Mouse (Mus musculus) left cerebral cortex, postnatal 4 days (tissue): ENCODE data around the gene Ntng1. TPM values are rescaled to one million over a fixed set of nuclear protein-coding genes. Genes with fewer than 3 reads are reported as not detected.

ENCODE experiments used
- DNase-seq: peaks from one replicate; pipeline ENCODE4 v3.0.0-alpha.2; 2022
- intact Hi-C: fragments of 180-260 bp; cut with DNase I; formaldehyde crosslinking; loops from one replicate; pipeline ENCODE4 v1.15.1; 2025
- total RNA-seq, 2 experiments: library from RNA; stranded (reverse); gene quantifications; 2 replicates each; pipeline ENCODE4 v1.2.3; 2021

Gene Ntng1
- total RNA-seq: 10 to 100 TPM; 17.9 to 24.3 TPM

DNA sequence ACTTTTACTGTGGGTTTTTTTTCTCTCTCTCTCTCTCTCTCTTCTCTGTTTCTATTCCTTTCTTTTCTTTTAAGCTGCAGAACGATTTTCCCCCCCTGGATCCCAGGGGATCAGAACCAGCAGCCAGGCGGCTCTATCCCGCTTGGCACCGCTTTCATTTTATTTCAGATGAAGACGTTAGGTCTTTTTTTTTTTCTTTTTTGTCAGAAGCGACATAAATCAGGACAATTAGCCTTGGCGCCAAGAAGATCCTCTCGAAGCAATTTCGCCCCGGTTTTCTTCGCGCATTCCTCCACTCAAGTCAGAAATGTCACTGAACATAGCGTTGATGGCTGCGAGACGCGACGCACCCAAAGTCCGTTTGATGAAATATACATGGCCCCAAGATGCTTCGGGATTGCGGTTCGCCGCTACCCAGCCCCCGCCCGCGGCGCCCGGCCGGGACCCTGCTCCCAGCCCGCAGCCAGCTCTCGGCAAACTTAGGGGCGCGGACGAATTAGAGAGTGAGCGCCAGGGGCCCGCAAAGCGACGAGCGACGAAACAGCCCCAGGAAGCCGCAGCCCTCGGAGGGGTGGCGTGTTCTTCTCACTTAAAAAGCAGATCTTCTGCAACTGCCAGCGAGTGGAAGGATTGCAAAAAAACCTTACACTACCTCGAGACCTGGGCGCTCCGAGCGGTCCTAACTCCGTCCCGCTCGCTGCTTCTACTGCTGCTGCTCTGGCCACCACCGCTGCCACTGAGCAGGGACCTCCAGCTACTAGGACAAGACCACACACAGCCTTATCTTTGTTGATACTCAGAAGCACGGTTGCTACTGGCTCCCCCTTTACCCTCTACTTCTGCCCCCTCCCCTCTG lies at the start of gene Ntng1:
Gene Ntng1, minus strand, starts transcription at position 806 of the 856 bp plus-strand sequence.
- intact Hi-C loops: loop anchor here (5.0 kb wide), 4 partner anchors 109 to 924 kb away; partner anchors contain the start of gene Prmt6
- DNase-seq: peak; percentile 36

DNA sequence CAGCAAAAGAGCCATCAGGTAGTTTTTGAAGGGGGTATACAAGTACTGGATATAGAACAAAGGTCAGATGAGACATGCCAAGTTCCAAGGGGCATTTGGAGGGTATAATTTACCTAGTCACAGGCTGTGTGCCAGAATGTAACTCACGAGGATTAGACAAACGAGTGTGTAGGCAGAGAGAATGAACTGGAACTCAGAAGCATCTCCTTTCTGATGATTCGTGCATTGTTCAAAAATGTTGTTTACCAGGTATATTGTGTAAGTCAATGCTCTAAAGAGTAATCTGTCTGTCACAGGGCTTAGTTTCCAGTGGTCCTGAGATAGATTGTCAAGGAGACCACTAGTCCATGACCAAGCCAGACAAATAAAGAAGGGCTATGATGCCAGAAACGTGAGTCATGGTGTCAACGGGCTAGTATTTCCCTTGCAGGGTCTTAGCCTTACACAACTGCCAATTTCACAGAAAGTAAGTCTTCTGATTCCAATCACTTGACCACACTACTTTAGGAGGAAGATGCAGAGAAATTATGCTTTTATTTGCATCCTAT lies 43.7 kb upstream of the Ntng1 start:
- intact Hi-C loops: no loop called here
- DNase-seq: no peak

DNA sequence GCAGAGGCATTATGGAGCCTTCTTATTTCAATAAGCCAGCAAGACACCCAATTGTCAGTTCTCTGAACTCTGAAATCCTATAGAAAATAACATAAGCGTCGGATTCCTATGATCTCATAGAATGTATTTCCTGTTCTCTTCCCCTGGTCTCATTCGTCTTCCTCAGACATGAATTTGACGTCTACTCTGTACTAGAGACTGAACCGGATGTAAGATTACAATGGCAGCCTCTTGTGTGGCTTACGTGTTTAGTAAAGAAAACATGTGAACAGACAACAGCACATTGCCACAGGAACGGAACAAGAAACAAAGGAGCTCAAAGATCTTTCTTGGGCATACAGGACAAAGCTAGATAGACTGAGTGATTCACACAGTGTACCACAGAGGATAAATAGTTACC lies 5.3 kb upstream of the Ntng1 start:
- no peak for DNase-seq
- intact Hi-C loops: no loop called here

DNA sequence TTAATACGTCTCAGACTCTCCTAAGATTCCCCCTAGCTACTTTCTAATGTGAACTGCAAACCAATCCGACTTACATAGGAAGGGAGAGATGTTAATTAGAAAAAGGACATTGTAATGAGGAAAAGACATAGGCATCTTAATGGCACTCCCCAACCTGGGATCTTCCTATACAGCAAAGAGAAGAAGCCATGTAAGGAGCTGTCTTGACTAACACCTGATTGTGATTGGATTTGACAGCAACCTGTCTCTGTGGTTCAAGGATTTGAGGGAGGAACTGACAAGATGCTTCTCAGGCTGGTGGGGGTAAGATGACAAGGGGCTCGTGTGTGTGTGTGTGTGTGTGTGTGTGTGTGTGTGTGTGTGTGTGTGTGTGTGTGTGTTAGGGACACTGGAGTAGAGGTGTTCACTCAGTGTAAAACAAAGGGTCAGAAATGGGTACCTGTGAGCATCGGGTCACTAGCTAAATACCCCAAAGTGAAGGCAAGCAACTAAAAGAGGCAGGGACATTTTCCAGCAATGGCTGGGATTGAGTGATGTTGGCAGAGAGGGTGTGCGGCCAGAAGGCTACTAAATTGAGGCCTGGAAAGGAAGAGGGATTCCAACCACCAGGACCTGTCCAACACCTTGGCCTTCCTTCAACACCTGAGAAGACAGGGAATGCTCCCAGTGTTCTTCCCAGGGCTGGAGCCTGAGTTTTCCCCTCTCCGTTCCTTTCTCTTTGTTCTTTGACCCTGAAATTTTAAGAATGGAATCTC lies 667 bp upstream of the Ntng1 start:
- DNase-seq: no peak
- intact Hi-C loops: loop anchor here (5.0 kb wide), 4 partner anchors 108 to 923 kb away; partner anchors contain the start of gene Prmt6

DNA sequence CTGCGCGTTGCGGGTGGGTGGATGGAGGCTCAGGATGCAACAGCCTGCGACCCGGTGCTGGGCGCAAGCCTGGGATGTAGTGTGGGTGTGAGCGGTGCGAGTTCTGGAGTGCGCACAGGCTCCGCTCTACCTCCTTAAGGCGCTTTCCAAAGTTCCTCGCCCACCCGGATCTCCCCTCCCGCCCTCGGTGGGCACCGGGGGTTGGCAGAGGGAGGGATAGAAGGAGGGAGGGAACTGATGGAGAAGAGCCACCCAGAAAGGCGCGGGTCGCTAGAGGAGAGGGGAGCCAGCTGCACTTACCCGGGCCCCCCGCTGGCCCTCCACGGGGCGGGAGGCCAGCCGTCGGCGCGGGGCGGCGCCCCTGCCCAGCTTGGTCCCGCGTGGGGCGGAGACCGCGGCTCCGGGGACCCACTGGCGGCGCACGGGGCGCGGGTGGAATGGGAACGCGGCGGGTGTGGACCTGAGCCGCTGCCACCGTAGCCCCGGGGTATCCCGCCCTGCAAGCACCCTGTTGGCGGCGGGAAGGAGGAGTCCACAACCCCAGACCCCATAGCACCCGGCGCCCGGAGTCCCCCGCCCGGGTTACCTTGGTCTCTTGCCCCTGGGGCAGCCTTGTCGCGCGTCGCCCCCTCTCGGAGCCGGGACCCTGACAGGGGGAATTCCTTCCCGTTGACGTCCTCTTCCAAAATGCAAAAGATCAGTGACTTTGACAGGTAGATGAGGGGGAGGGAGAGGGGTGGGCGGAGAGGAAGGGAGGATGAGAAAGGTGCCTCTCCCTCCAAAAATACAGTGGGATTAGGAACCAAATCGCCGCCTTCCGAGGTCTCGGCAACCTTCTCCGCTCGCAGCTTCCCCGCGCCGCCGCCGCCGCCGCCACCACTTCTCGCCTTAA lies 1.3 kb downstream of the Ntng1 start:
- intact Hi-C loops: loop anchor here (5.0 kb wide), 4 partner anchors 110 to 925 kb away; partner anchors contain the start of gene Prmt6
- DNase-seq: peak; percentile 39

DNA sequence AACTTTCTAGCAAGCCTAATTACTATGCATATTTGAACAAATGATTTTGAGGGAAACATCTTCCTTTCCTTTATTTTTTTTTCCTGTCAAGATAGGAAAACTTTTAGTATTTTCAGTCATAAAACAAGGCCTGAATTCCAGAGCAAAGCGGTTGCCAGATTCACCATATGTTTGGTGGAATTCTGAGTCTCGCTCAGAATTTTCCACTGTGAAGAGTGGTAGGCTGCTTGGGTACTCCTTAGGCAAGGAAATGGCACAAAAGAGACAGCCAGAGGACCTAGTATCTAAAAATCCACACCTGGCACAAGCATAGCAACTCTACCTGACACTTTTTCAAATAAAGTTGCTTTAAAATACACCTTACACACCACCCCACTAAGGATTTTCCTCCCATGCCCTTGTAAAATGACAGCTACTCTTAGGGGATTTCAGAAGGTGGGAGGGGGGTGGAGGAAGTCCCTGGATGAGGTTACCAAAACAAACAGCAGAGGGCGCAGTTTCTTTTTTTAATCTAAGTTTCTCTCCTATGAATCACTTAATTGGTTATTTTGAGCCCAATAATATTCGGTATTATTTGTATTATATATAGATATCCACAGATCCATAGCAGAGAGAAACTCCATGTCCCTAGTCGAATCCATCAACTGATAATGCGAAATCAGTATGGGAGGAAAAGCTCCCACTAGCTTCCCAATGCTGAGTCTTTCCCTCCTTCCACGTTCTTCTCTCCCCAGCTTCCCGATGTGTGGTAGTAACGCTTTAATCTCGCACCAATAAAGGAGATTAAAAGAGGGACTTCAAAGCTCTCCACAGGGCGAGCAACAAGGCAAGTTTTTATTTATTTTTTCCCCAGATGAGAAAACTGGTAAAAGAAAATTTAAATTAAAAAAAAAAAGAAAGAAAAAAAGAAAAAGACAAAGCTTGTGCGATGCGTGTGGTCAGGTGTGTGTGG lies 2.2 kb downstream of the Ntng1 start:
- DNase-seq: peak; percentile 50
- intact Hi-C loops: loop anchor here (5.0 kb wide), 4 partner anchors 111 to 926 kb away; partner anchors contain the start of gene Prmt6

DNA sequence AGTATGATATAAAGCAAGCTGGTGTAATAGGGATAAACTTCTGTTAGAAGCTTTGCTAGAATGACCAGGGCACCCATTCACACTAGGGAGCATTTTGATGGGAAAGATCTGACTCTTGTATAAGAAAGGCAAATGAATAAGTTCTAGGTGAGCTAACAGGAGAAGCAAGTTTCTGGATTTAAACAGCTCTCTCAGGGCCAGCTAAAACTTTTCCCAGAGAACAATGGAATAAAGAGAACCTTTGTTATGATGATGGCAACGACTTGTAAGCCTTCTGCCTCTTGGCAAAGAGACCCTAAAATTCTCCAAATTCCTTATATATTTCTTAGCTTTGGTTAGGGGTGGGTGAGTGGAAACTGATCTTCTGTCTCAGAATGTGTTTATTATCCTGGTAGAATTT lies 7.7 kb downstream of the Ntng1 start:
- no peak for DNase-seq
- intact Hi-C loops: no loop called here

DNA sequence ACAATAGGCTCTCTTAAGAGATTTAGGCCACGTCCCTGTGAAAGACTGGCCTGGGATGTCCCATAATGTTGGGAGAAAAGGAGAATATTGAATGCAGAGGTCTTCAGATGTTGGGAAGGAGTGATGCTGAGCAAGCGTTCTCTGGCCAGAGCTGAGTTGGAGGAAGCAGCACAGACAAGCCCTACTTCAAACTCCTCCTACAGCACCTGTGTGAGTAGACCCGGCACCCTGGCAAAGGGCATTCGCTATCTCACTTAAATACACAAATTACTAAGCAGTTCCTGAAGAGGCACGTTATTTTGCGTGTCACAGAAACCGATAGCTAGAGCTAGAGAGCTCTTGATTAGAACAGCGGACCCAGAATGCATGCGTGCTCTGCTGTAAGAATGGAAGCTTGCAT lies 10.7 kb downstream of the Ntng1 start:
- intact Hi-C loops: no loop called here

DNA sequence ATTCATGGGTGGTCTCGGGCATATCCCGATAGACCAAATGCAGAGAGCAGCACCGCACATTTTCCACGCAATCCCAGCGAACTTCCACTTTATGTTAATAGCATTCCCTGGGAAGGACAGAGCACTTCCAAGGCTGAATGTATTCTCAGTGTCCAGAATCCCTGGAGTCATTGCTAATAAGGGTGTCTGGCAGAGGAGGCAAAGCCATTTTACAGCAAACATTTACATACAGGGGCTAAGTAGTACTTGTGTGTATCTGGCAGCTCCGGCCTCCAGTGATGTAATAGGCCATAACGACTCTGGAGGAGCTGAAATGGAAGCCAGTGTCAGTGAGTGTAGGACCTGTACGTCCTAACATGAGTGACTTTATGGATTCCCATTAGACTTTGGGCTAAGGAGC lies 11.5 kb downstream of the Ntng1 start:
- DNase-seq: no peak
- intact Hi-C loops: no loop called here

More for the DNA sequence above, 10.7 kb downstream of the Ntng1 start:
- no peak for DNase-seq

DNA sequence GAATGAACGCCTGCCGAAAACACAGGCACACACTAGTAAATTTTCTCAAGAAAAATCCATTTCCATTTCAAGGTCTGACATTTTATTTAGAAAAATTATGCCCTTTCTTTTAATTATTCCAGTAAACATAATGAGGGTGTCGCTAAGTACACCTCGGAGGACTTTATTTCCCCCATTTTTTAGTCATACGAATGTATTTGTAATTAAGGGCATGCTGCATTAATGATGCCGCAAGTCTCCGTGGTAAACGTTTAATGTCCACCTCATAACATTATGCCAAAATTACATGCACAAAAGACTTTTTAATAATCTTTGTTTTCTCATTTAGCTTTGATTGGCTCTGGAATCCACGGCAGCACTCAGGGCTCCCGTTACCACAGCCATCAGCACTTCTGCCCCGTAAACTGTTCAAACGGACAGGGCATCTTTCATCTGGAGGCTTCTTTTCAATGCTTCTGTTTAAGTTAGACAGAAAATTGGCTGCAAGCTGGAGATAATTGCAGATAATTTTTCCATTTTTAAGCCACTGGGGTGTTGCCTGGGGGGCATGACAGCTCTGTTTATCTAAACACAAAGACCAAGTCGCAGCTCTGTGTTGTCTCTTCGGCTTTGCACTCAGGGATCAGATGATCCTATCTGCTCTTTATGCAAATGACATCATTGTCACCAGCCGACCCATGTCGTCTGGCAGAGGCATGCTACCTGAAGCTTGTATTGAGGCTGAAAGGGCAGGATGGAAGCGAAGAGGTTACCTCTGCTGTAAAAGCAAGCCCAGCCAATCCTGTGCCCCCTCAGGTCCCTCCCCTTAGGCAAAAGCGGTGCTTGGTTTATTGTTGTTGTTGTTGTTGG lies 12.5 kb downstream of the Ntng1 start:
- DNase-seq: peak; percentile 7
- intact Hi-C loops: no loop called here

DNA sequence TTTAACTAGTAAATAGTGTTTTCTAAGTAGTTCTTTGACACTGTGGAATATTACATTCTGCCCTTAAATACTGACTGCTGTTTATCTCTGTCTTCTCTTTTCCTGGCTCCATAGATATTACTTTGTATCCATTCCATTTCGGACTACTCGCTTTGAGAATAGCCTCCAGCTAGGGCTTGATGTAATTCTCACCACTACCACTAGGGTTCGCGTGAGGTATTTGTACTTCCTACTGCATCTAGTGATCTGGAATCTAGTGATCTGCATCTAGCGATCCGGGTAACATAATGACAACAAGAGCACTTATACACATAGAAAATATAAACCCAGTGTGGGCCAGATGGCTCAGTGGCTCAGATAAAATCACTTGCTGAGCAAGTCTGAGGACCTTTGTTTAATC lies 14.2 kb downstream of the Ntng1 start:
- no peak for DNase-seq
- intact Hi-C loops: no loop called here

DNA sequence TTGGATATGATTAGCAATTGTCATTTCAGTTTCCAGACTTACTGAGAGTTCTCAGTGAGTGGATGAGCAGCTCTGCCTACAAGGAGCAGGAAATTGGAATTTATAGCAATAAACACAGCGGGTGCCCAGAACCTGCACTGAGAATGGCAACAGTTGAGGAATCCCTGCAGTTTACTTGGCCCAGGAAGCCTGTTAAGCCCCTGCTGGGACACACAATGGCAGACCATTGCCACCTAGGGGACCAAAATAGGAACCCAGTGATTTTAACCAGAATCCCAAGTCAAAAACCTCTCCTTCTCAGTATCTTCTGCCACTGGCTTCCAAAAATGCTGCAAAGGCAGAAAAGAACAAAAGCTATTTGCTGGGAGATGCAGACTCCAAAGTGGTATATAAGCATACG lies 37.8 kb downstream of the Ntng1 start:
- intact Hi-C loops: no loop called here
- DNase-seq: peak; percentile 4

DNA sequence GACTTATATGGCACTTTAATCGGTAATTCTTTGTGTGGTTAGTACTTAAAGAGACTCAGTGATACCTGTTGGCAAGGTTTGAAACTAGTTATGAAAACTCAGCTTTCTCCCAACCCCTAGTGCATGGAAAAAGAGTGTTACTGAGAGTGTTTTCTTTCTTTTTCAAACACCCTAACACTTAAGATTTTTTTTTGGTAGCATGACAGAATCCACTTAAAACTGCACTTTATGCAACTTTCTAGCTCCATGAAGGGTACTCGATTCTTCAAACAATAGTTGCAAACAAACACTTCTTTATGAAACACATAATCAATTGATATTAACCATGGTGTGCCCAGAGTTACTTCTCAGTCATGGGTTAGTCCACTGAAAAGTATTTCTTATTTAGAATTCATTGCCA lies 49.4 kb downstream of the Ntng1 start:
- no peak for DNase-seq
- intact Hi-C loops: no loop called here

DNA sequence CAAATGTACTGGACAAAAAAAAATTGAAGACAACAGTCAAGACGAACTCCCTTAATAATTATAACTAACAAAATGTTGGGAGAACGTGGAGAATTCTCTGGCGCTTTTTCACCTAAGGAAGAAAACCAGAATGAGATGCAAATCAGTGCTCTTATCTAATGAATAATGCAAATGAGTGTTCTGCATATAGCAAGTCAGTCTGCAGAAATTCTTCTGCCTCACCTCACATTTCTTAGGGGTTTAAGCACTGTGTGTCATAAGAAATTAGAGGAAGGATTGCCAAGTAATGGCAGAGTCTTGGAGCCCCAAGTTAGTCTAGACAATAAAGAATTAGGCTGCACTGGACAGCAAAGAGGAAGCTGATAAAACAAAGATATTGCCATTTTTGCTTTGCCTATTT lies 49.8 kb downstream of the Ntng1 start:
- no peak for DNase-seq
- intact Hi-C loops: no loop called here

DNA sequence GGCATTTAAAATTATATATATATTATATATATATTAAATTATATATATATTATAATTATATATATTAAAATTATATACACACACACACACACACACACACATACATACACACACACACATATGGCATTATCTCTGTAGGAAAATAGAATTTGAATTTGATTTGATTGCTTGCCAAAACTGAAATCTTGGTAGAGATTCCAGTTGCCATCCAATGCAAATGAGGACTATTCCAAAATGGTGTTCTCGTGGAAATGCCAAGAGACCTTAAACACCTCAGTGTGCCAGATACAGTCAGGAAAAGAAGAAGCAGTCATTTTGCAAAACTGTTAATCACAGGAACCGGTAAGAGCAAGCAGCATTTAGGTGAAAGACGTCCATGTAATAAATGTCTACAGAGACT lies 51.3 kb downstream of the Ntng1 start:
- DNase-seq: no peak
- intact Hi-C loops: no loop called here

DNA sequence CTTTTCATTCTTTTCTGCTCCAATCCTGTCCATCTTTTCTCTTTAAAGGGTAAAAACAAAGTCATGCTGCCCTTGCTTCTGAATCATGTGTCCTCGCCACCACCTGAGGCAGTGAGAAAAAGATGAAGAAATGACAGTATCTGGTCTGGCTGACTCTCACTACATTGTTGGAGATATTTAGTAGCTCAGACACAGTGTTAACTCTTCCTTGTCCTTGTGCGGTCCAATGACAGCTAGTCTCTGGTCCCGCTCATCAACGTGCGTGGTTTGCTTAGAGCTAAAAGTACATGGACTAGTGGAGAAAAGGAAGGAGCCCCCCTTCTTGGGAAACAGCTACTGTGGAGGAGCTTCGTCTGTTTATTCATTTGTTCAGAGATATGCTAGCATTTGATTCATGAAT lies 56.6 kb downstream of the Ntng1 start:
- DNase-seq: no peak

DNA sequence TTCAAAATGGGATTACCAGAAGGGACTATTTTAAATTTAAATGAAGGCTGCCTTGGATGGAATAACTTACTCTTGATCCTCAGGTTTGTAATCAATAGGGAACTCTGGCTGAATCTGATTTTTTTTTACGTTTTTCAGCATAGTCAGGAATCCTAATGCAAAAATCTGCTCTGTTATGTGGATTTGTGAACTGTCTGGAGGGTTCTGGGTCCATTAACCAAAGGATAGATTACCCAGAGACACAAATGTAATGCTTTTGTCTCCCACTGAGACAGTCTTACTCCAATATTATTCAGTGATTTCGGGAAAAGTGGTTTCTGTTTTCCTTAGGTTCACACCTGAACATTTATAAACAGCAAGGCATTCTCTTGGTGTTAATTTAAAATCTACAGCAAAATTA lies 58.5 kb downstream of the Ntng1 start:
- DNase-seq: no peak
- intact Hi-C loops: no loop called here

More for the DNA sequence above, 56.6 kb downstream of the Ntng1 start:
- intact Hi-C loops: no loop called here

DNA sequence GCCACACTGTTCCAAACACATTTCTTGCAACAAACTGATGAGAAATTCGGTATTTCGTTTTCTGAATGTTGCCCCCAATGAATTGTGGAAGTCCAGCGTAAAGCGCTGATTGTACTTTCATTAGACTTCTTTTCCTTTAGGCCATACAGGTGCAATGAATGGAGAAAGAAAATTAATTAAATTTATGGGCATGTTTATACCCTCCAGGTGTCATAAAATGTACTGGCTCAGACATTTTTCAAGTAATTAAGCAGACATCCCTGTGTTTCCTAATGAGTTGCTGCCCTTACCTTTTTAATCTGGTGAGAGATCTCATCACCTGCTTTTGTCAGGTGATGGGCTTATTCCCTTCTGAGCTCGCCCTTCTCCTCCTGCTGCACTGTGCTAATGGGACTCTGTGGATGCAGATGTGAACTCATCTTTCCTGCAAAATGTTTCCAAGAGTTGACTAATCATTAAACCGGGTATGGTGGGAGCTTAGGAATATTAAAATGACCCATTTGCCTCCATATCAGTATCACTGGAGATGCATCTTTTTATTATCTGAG lies 79.0 kb downstream of the Ntng1 start:
- DNase-seq: no peak
- intact Hi-C loops: no loop called here
